Mouse (Mus musculus) hindbrain, embryonic 15.5 days (tissue): ENCODE measurements around the gene Prmt1. TPM values are rescaled to one million over a fixed set of nuclear protein-coding genes. Genes with fewer than 3 reads are reported as not detected.

Source experiments
- ATAC-seq: fragments of 200-750 bp; cut with Nextera tagmentation; 2 replicates; pipeline ENCODE4 v1.8.0; 2017; ENCODE audit warnings: low read depth, moderate number of reproducible peaks, moderate TSS enrichment; ENCODE audit not compliant: low FRiP score
- H3K27ac ChIP-seq: fragments of 300-500 bp; sonication (generic); replicated peaks from 2 replicates; pipeline ENCODE4 v1.5.1; 2015; ENCODE audit warnings: mild to moderate bottlenecking, inconsistent platforms
- H3K27me3 ChIP-seq: fragments of 300-500 bp; sonication (generic); 2 replicates; pipeline ENCODE4 v1.6.1; 2015; ENCODE audit warnings: control low read depth, inconsistent platforms
- H3K36me3 ChIP-seq: fragments of 300-500 bp; sonication (generic); 2 replicates; pipeline ENCODE4 v1.6.1; 2015; ENCODE audit warnings: control low read depth, inconsistent platforms
- H3K4me1 ChIP-seq: fragments of 300-500 bp; sonication (generic); replicated peaks from 2 replicates; pipeline ENCODE4 v1.6.1; 2015; ENCODE audit warnings: control low read depth, inconsistent platforms
- H3K4me2 ChIP-seq: fragments of 300-500 bp; sonication (generic); 2 replicates; pipeline ENCODE4 v1.6.1; 2015; ENCODE audit warnings: moderate library complexity, mild to moderate bottlenecking, inconsistent platforms
- H3K4me3 ChIP-seq: fragments of 300-500 bp; sonication (generic); 2 replicates; pipeline ENCODE4 v1.5.1; 2015; ENCODE audit warnings: mild to moderate bottlenecking, inconsistent platforms
- H3K9ac ChIP-seq: fragments of 300-500 bp; sonication (generic); 2 replicates; pipeline ENCODE4 v1.6.1; 2015; ENCODE audit warnings: inconsistent platforms
- H3K9me3 ChIP-seq: fragments of 300-500 bp; sonication (generic); 2 replicates; pipeline ENCODE4 v1.6.1; 2016; ENCODE audit warnings: control low read depth, inconsistent platforms
- WGBS: fragments of 180-500 bp; shearing (Covaris S2); methylation state at CpG from one replicate; pipeline ENCODE4 v1.1.7; 2015; 5-methylcytosine and 5-hydroxymethylcytosine counted together
- polyA plus RNA-seq: library from polyadenylated mRNA; unstranded; fragments of >200 nt; fragmentation: Nextera tagmentation; extraction: Ambion mirVana; gene quantifications from 2 replicates; pipeline ENCODE4 v1.2.1, GENCODE M21; 2015

Prmt1 gene
- polyA plus RNA-seq, 1 experiment from 2014 or later: 590 TPM

DNA sequence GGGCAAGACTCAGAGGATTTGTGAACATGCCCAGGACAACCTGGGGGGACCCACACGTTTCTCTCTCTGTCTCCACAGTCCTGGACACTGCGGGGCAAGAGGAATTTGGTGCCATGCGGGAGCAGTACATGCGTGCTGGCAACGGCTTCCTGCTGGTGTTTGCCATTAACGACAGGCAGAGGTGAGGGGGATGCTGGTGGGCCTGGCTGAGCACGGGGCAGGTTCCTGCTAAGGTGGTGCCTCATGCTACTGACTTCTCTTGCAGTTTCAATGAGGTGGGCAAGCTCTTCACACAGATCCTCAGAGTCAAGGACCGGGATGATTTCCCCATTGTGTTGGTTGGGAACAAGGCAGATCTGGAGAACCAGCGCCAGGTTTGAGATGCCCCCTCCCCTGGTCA, 33.9 kb upstream of the Prmt1 start:
- H3K27me3 ChIP-seq: no peaks in the 10 kb centered on the region; the same call in 1 of the 2 replicates
- H3K4me2 ChIP-seq: no peak overlapping the region
- no peak overlapping the region for H3K4me3 ChIP-seq
- peaks cover 16% of the 10 kb centered on the region for H3K4me1 ChIP-seq
- WGBS: 83% methylated on average over 9 of the region's 9 CpGs
- no peak for ATAC-seq
- no peaks in the 10 kb centered on the region for H3K36me3 ChIP-seq
- H3K9ac ChIP-seq: no peak overlapping the region
- no peaks in the 10 kb centered on the region for H3K9me3 ChIP-seq
- no peak overlapping the region for H3K27ac ChIP-seq

DNA sequence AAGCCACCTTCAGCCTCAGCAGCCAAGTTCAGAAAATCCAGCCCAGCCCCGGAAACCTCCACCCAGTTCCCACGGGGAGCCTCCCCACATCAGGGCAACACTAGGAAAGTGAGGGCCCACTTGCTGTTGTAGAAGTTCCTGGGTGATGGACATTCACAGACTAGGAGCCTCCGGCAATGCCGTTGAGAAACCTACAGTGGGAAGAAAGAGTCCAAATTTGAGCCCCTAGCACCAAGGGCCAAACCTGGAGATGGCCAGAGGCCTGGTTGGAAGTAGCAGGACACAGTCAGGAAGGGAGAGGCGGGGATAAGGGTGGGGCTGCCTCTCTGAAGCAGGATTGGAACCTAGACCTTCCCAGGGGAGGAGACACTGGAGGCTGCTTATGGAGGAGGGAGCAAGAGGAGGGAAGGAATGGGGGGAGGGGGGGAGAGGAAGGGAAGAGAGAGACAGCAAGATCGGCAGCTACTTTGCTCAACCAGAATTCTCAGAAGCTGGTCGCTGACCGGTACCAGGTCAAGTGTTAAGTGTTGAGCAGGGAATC, 32.7 kb upstream of the Prmt1 start:
- H3K9me3 ChIP-seq: no peaks in the 10 kb centered on the region
- H3K4me1 ChIP-seq: peaks cover 27% of the 10 kb centered on the region
- H3K4me2 ChIP-seq: peak overlapping the region; percentile 91; the same call in 1 of the 2 replicates
- H3K27me3 ChIP-seq: no peaks in the 10 kb centered on the region; the same call in 1 of the 2 replicates
- H3K27ac ChIP-seq: 0 out of 2 replicates have a peak overlapping the region, but pooled peaks have one; percentile 69
- no peak for ATAC-seq
- no peaks in the 10 kb centered on the region for H3K36me3 ChIP-seq
- H3K4me3 ChIP-seq: peak overlapping the region; percentile 62; the same call in 1 of the 2 replicates
- H3K9ac ChIP-seq: no peak overlapping the region
- 45% methylated on average over 8 of the region's 8 CpGs for whole genome bisulfite sequencing

DNA sequence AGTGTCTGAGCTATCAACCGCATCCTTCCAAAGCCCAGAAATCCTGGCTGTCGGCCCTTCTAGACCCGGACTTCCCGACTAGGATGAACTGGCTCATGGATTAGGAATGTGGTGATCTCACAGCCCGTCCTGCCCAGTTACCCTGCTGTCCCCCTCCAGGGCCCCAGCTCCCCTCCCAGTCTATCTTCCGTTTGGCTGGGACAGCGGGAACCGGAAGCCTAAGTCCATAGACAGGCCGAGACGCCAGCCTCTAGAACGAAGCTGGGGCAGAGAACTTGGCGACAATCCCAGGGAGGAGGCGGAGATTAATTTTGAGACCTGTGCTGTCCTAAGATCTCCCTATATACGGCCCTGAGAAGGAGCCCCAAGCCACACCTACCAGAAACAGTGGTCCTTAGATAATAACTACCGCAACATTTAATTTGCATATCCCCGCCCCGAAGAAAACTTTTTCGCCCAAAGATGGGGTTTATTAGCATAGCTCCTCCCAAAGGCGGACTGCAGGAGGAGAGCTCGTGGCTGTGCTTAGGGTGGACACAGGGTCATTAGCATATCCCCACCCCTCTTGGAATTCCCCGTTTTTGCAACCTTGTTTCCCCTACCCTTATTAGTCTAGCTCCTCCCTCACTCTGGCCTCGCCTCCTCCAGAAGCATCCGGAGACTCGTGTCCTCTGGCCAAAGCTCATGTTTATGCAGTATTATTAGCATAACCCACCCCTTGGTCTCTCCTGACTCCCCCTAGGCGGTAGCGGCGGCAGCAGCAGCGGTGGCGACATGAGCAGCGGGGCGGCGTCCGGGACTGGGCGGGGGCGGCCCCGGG, 31.1 kb upstream of the Prmt1 start, which contains the start of gene Rras:
TSS of gene Rras (plus strand) at position 720 of the 820 bp plus-strand sequence.
- WGBS: under 1% methylated on average over 36 of the region's 36 CpGs
- peaks cover 36% of the 10 kb centered on the region for H3K4me1 ChIP-seq

DNA sequence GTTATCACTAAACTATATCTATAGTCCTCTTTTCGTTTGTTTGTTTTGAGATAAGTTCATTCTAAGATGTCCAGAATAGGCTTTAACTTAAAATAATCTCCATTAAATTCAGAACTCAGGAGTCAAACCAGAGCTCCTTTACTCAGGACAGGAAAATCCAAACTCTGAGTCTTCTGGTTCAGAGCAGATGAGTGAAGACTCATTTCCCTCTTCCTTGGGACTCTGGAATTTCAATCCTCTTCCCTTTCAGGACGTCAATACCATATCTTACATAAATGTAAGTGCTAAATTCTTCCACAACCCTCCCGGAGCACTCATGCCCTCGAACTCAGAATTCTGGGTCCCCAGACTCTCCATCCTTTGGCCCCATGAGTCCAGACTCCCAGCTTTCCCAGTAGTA, 30.4 kb upstream of the Prmt1 start:
- peak overlapping the region; percentile 62 for H3K4me3 ChIP-seq
- H3K4me1 ChIP-seq: peaks cover 36% of the 10 kb centered on the region
- WGBS: 2% methylated on average over 4 of the region's 4 CpGs
- H3K9me3 ChIP-seq: no peaks in the 10 kb centered on the region
- ATAC-seq: no peak
- H3K27me3 ChIP-seq: no peaks in the 10 kb centered on the region; the same call in 1 of the 2 replicates
- peak overlapping the region; percentile 91 for H3K4me2 ChIP-seq
- H3K9ac ChIP-seq: peak overlapping the region; percentile 26
- peak overlapping the region; percentile 81 for H3K27ac ChIP-seq
- H3K36me3 ChIP-seq: peaks cover 10% of the 10 kb centered on the region

More for the DNA sequence above, 31.1 kb upstream of the Prmt1 start, which contains the start of gene Rras:
- peak; percentile 82 for ATAC-seq
- peak within 1 kb of the TSS; percentile 91 for H3K4me2 ChIP-seq
- H3K36me3 ChIP-seq: peaks cover 4% of the 10 kb centered on the region
- H3K9ac ChIP-seq: peak within 1 kb of the TSS; percentile 46
- peak within 1 kb of the TSS; percentile 81 for H3K27ac ChIP-seq
- H3K27me3 ChIP-seq: no peaks in the 10 kb centered on the region; the same call in 1 of the 2 replicates
- H3K9me3 ChIP-seq: no peaks in the 10 kb centered on the region
- peak within 1 kb of the TSS; percentile 62 for H3K4me3 ChIP-seq

DNA sequence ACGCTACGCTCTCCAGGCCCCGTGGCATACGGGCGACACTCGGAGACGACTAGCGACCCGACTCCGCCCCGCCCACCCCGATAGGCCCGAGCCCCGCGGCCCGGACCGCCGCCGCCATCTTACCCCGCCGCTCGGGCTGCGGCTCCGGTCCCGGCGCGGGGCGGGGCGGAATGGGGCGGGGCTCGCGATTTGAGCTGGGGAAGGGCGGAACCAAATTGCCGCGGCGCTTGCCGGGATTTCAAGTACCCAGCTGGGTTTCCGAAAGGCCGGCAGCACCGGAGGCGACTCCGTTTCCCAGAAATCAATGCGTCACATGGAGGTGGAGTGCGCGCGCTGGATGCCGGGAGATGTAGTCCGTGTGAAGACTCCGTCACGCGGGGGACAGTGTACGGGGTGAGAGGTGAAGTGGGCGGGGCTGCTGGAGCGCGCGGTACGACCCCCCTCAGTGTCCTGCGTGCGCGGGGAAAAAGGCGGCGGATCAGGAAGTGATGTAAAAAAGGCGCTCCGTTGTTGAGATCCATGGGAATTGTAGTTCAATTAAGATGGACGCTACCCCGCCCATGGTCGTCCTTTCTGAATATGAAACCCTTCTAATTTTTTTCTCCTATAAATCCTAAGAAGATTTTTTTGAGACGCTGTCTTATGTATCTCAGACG, 29.7 kb upstream of the Prmt1 start, which contains the start of gene Scaf1:
TSS of gene Scaf1 (minus strand) at position 407 of the 656 bp plus-strand sequence.
- ATAC-seq: peak; percentile 96
- peak within 1 kb of the TSS; percentile 81 for H3K27ac ChIP-seq
- peak within 1 kb of the TSS; percentile 62 for H3K4me3 ChIP-seq
- H3K4me1 ChIP-seq: peaks cover 36% of the 10 kb centered on the region
- peak within 1 kb of the TSS; percentile 89 for H3K9ac ChIP-seq
- no peaks in the 10 kb centered on the region for H3K9me3 ChIP-seq
- under 1% methylated on average over 59 of the region's 69 CpGs for WGBS
- peaks cover 16% of the 10 kb centered on the region for H3K36me3 ChIP-seq
- peak within 1 kb of the TSS; percentile 91 for H3K4me2 ChIP-seq
- no peaks in the 10 kb centered on the region; the same call in 1 of the 2 replicates for H3K27me3 ChIP-seq

DNA sequence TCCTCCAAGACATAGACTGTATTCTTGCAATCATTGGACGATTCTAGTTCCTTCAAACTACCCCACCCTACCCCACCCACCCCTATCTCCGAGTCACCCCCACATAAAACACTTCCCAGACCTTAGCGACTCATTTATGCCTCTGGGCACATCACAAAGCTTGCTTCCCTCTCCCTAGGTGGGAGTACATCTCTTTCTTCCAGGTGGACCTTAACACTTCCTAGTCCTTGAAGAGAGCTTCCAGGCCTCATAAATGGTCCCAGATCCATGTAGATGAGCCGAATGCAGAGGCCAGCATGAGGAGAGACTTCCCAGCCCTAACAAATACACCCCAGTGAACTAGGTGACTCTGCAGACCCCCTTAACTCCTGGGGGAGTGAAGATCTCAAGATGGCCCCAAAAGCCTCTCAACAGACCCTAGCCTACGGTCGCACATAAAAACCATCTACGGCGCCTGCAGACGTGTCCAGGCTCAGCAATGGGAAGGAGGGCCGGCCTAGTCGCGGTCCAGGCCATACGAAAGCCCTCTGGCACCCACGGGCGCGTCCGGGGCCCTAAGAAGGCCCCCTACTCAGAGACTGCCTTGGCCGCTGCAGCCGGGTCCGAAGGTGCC, 29.1 kb upstream of the Prmt1 start:
- Histone ChIP-seq H3K9me3 (no peaks in the 10 kb centered on the region), H3K4me2 (peak overlapping the region; percentile 91), H3K27me3 (no peaks in the 10 kb centered on the region; the same call in 1 of the 2 replicates), H3K27ac (peak overlapping the region; percentile 81), H3K36me3 (peaks cover 18% of the 10 kb centered on the region), H3K4me3 (peak overlapping the region; percentile 62), H3K4me1 (peaks cover 36% of the 10 kb centered on the region), H3K9ac (peak overlapping the region; percentile 89)
- ATAC-seq: no peak
- 2% methylated on average over 20 of the region's 20 CpGs for WGBS

DNA sequence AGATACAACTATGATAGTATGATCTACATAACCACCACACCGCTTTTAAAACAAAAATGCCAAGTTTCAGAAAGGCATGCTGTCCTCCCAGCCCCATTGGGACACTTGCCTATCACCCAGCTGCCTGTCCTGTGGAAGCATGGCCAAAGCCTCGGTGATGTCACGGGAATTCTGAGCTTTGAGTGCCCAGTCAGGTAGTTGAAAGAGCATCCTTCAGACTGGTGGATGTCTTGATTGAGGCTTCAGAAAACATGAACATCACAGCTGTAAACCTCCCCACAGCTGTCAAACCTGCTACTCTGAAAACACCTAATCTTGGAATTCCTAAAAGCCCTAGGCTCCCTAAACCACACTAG, 27.7 kb upstream of the Prmt1 start:
- H3K4me3 ChIP-seq: no peak overlapping the region
- peaks cover 36% of the 10 kb centered on the region for H3K4me1 ChIP-seq
- no peak overlapping the region for H3K27ac ChIP-seq
- no peak for ATAC-seq
- no peaks in the 10 kb centered on the region for H3K9me3 ChIP-seq
- no peak overlapping the region for H3K4me2 ChIP-seq
- peaks cover 32% of the 10 kb centered on the region for H3K36me3 ChIP-seq
- H3K27me3 ChIP-seq: no peaks in the 10 kb centered on the region; the same call in 1 of the 2 replicates
- 97% methylated on average over 3 of the region's 3 CpGs for WGBS
- H3K9ac ChIP-seq: no peak overlapping the region

DNA sequence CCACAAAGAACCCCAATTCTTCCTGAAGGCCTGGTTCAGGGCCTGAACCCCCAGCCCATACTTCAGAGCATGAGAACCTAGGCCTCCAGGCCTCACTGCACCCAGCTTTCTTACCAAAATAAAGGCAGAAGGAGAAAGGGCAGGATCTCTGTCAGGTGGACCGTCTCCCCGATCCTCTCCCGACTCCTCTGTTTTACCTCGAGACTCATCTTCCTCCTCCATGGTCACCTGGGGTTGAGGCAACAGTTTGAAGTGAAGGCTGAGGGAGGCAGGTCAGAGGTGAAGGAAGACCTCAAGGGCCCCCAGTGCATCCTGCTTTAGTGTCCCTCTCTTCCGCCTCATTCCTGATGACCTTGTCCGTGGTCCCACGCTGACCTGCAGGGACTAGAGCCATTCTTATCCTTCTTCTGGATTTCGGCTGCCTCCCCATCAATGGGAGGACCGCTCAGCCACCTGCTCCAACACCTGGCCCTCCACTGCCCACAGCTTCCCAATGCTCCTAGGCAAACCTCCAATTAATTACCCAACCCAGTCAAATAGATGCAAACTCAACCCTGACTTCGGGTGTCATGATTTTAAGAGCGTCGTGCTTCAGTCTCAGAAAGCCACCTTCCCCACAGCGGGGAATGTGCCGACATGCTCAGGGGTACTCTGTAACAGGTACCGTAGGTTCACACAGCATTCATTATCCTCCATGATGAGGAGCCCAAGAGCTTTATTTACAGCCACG, 27.2 kb upstream of the Prmt1 start:
- Histone ChIP-seq H3K9me3 (no peaks in the 10 kb centered on the region), H3K27me3 (no peaks in the 10 kb centered on the region), H3K4me2 (no peak overlapping the region), H3K36me3 (peaks cover 37% of the 10 kb centered on the region), H3K4me3 (no peak overlapping the region), H3K9ac (no peak overlapping the region), H3K27ac (no peak overlapping the region), H3K4me1 (peaks cover 36% of the 10 kb centered on the region)
- 95% methylated on average over 16 of the region's 16 CpGs for WGBS
- ATAC-seq: no peak

DNA sequence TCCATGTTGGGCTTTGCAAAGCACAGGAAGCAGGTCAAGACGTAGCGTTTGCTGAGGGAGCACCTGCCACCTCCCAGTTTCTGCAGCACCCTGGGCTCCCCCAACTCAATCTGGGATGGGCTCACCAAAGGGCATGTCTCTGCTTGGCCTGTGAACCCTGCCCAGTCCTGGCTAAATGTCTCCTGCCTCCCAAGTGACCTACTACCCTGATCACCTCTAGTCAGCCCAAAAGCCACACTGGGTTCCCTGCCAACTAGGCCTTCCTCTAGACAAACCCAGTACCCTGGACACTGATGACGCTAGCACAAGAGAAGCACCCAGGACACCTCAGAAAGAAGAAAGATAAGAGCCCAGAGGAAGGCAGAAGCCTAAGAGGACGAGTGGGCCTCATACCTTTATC, 26.5 kb upstream of the Prmt1 start:
- Histone ChIP-seq H3K4me1 (peaks cover 31% of the 10 kb centered on the region), H3K4me3 (no peak overlapping the region), H3K36me3 (peaks cover 41% of the 10 kb centered on the region), H3K27me3 (no peaks in the 10 kb centered on the region), H3K4me2 (no peak overlapping the region), H3K9ac (no peak overlapping the region), H3K27ac (no peak overlapping the region), H3K9me3 (no peaks in the 10 kb centered on the region)
- ATAC-seq: no peak
- 90% methylated on average over 4 of the region's 4 CpGs for WGBS

DNA sequence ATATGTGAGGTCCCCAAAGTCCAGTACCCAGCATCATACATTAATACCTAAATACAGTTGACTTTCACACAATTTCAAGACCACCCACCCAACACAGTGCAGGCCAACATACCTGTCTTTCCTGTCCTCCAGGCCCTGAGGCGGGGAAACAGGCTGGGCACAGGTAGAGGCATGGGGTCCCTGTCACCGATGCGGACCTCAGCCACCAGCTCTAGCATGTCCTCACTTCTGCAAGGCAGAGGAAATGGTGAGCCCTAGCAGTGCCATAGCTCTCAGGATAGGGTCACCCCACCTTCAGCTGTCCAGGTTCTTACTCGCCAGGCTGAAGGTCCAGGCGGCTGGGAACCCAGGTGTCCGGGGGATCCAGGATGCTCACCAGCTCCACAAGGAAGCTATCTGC, 25.6 kb upstream of the Prmt1 start:
- Histone ChIP-seq H3K27me3 (no peaks in the 10 kb centered on the region), H3K9ac (no peak overlapping the region), H3K4me3 (no peak overlapping the region), H3K36me3 (peaks cover 49% of the 10 kb centered on the region), H3K9me3 (no peaks in the 10 kb centered on the region), H3K27ac (no peak overlapping the region), H3K4me2 (no peak overlapping the region), H3K4me1 (peaks cover 25% of the 10 kb centered on the region)
- no peak for ATAC-seq
- WGBS: over 99% methylated on average over 6 of the region's 6 CpGs

DNA sequence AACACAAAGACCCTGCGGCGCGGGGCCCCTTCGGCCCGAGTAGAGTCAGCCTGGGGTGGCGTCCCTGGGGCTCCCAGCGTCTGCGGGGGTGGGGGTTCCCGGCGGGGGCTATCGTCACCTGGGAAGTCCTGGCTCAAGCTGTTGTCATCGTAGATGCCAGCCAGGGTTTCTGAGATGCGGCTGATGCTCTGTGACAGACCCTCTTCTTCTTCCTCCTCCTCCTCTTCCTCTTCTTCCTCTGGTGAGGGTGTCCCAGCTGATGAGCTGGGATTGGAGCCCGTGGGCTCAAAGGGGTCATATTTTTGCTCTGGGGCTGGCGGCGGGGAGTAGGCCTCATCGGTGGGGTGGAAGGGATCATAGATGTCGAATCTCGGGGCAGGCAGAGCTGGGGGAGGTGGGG, 22.0 kb upstream of the Prmt1 start:
- WGBS: 94% methylated on average over 19 of the region's 19 CpGs
- Histone ChIP-seq H3K4me3 (no peak overlapping the region), H3K27ac (no peak overlapping the region), H3K4me1 (0 out of 2 replicates have a peak, but pooled peaks cover 2% of the 10 kb centered on the region), H3K9ac (no peak overlapping the region), H3K4me2 (no peak overlapping the region), H3K9me3 (no peaks in the 10 kb centered on the region), H3K27me3 (no peaks in the 10 kb centered on the region), H3K36me3 (peaks cover 81% of the 10 kb centered on the region)
- ATAC-seq: no peak
